Mouse (Mus musculus) spleen, adult 2 months (tissue): ENCODE results near the gene Rsad2.

Experiments used
- CTCF ChIP-seq: fragments of 200-500 bp; IDR thresholded peaks from 2 replicates; pipeline ENCODE4 v1.5.1; 2011; ENCODE audit warnings: mild to moderate bottlenecking, inconsistent platforms; ENCODE audit not compliant: insufficient read depth, insufficient read length, insufficient replicate concordance; ENCODE audit errors: extremely low read depth
- POLR2A ChIP-seq: fragments of 200-500 bp; IDR thresholded peaks from 2 replicates; pipeline ENCODE4 v1.6.1; 2011; ENCODE audit warnings: low read depth, low read length, inconsistent platforms

DNA sequence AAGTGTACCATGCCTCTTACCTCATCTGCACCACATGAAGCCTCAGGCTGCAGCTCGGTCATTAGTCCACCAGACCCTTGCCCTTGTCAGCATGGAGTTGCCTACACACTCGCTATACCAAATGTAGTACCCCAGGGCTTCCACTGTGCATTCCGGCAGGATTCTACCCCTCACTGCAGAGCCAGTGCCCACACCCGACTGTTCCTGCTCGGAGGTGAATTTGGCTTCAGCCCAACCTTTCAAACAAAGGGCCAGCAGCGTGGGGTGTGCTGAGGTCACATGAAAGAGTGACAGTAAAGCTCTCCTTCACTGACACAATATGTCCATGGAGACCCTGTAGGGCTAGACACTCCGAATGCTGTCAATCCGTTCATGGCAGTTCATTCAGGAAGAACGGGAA, 47.5 kb downstream of the Rsad2 start:
- TF ChIP-seq CTCF (no peak), POLR2A (no peak)
